Mouse (Mus musculus): ENCODE measurements around the gene Atp8b4.
"Not testable (repeated sequence)": the region's sequence is repeated elsewhere in the genome, so short reads cannot be mapped to it uniquely, and the experiment has no call there.

The Atp8b4 gene

GRCm38 (mm10) chr2:126500521-126500920 lies at the start of gene Atp8b4:
Gene Atp8b4 (minus strand): TSS chr2:126500674.
- no peak for DNase-seq (ENCODE audit: low read depth, low spot score)

- no peak for DNase-seq (ENCODE audit: low read depth, low spot score)
Observed at GRCm38 (mm10) chr2:126549681-126550080, 49.2 kb upstream of the Atp8b4 start.

GRCm38 (mm10) chr2:126546392-126546791 lies 45.9 kb upstream of the Atp8b4 start:
- no peak for DNase-seq (ENCODE audit: low read depth, low spot score)

DNA sequence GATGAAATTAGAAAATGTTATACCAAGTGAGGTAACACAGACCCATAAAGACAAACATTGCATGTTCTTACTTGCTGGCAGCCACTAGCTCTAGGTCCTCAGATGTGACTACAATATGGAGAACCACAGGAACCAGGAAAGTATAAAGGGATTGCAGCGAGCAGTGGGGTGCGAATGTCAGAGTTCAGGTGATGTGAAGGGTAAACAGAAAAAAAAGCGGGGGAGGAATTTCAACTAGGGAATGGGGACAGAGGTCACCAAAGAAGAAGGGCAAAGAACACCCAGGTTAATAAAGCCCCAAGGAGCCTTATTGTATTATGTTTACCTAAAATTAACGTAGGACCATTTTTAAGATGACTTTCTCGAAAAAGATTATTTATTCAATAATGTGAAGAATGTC lies 44.8 kb upstream of the Atp8b4 start:
- DNase-seq (ENCODE audit: low read depth, low spot score) = no peak

GRCm38 (mm10) chr2:126542211-126542610 lies 41.7 kb upstream of the Atp8b4 start:
- no peak for DNase-seq (ENCODE audit: low read depth, low spot score)

GRCm38 (mm10) chr2:126540390-126540925 lies 40.0 kb upstream of the Atp8b4 start:
- no peak for DNase-seq (ENCODE audit: low read depth, low spot score)

- DNase-seq (ENCODE audit: low read depth, low spot score) = no peak
Observed at GRCm38 (mm10) chr2:126537654-126538053, 37.2 kb upstream of the Atp8b4 start.

- no peak for DNase-seq (ENCODE audit: low read depth, low spot score)
Observed at GRCm38 (mm10) chr2:126530581-126530980, 30.1 kb upstream of the Atp8b4 start.

DNA sequence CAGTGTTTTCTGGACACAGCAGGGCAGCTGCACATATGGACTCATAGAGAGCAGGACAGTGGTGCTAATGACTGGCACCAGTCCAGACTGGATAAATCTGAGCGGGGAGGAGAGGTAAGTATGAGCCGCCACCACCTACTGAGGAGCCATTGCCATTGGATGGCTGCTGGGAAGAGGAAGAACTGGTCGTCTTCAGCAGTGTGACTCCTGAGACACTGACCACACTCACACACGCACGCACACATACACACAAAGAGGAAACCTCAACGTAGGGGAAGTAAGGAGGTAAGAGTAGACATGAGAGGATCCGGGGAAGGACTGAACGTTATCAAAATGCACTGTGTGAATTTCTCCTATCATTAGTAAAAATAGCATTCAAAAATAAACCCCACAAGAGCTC lies 27.0 kb upstream of the Atp8b4 start:
- DNase-seq (ENCODE audit: low read depth, low spot score) = no peak

DNA sequence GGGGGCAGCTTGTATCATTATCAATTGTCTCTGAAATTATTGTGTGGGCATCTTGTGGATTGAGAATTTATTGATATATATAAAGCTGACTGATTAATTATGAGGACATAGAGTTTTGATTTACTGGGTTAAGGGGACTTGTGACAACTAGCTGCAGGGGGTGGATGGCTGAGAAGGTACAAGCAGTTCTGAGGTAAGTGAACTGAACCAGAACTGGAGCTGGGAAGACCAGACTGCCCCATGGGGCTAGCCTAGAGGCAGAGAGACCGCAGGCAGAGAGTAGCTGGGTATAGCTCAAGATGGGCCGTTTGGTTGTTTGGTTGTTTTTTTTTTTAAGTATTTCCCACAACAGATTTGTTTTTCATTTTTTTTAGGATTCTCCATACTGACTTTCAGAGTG lies 23.8 kb upstream of the Atp8b4 start:
- DNase-seq (ENCODE audit: low read depth, low spot score) = no peak

GRCm38 (mm10) chr2:126523101-126523745 lies 22.7 kb upstream of the Atp8b4 start:
- not testable (repeated sequence) for DNase-seq (ENCODE audit: low read depth, low spot score)

GRCm38 (mm10) chr2:126522056-126522455 lies 21.6 kb upstream of the Atp8b4 start:
- no peak for DNase-seq (ENCODE audit: low read depth, low spot score)

DNA sequence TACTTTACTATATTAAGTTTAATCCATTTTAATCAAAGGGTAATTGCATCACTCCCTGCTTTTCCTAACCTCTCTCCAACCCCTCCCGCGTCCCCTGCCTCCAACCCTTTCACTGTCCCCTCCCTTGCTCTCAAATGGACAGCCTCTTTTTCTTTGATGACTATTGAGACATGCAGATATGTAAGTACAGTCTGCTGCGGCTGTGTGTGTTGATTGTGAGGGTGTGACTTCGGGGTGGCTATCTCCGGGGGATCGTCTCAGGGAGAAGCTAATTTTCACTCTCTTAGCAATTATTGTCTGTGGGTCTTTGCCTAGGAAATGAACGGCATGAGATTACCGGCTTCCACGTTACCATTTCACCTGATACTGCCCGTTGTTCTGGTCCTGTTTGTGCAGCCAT lies 21.0 kb upstream of the Atp8b4 start:
- no peak for DNase-seq (ENCODE audit: low read depth, low spot score)

GRCm38 (mm10) chr2:126520828-126521227 lies 20.4 kb upstream of the Atp8b4 start:
- DNase-seq (ENCODE audit: low read depth, low spot score) = peak; percentile 36

DNA sequence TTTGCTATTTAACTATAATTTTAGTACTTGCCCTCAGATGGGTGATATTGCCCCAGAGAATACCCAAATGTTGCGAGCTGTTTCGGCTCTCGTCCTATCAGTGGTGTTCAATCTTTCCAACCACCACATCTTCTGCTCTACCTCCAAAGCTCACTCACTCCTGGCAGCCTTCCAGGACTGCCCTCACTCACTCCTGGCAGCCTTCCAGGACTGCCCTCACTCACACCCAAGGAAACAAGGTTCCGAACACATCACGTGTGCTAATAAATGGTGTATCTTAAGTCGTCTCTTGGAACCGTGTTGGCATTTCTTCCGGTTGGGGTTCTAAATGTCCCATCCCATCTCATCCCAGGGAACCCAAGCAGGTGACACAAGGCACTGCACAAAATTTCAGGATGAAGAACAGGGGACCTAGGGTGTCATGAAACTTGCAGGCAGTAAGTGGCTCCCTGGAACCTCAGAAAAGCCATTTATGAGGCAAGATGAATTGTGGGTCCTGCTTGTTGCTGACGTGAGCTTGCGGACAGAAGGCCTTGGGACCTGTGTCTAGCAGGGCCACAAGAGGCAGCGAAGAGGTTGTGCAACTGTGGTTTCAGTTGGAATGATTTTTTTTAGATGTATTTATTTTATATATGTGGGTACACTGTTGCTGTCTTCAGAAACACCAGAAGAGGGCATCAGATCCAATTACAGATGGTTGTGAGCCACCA lies 19.6 kb upstream of the Atp8b4 start:
- no peak for DNase-seq (ENCODE audit: low read depth, low spot score)

DNA sequence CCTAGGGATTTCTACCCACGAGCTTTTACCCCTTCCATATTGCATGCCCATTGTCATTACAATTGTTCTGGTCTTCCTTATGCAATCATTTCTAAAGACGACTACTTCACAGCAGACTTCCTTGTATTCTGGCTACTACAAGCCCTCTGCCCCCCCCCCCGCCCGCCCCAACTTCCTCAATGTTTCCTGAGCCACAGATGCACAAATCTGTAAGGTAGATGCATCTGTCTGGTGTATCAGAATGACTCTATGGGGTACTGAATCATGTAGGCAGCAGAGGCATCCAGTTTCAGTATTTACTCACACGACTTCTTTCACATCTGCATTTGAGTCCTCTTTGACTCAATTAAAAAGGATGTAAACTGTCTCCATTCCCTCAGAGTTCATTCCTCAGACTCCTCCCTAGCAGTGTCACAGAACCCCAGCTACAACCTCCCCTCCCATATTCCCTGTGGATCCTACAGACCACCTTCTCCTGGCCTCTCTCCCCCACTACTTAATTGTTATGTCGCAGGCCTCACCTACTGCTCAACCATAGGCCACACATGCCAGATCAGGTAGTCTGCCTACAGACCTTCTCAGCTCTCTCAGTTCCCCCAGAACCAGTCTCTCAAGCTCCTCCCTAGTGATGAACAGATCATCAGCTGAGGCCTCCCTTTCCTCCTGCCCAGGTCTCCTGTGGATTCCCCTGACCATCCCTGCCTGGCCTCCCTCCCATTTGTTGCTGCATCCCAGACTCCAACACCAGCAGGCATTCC lies 14.8 kb upstream of the Atp8b4 start:
- DNase-seq (ENCODE audit: low read depth, low spot score) = no peak

GRCm38 (mm10) chr2:126508228-126508627 lies 7.8 kb upstream of the Atp8b4 start:
- DNase-seq (ENCODE audit: low read depth, low spot score) = no peak

DNA sequence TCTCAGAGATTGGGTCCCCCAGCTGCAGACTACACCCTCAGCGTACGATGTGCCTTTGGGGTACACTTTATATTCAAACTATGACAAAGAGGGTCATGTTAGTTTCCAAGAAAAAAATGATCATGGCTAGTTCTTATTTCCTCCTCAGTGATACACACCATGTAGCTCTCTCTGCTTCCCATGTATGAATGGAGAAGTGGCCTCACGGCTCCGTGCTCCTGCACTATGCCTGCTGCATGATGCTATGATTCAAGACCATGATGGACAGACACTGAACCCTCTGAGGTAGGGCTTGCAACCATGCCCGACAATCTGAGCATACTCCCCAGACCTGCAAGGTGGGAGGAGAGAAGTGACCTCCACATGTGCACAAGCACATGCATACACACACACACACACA lies 7.0 kb upstream of the Atp8b4 start:
- no peak for DNase-seq (ENCODE audit: low read depth, low spot score)

DNA sequence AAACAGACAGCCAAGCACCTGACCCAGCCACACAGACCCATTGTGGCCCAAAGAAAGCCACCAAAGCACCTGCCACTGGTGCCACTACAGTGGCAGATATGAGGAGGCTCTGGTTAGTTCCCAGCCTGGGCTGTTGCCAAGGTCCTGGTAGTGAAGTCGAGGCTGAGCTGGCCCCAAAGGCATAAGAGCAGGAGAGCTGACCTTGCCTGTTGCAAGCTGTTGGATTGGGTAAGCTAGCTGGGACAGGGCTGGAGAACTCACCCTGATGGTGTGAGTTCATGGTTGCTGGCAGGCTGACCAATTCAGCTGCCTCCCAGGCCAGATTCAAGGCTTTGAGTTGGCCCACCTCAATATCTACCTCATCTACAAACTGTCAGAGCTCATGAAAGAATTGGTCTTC lies 4.7 kb upstream of the Atp8b4 start:
- peak; percentile 26 for DNase-seq (ENCODE audit: low read depth, low spot score)

- DNase-seq (ENCODE audit: low read depth, low spot score) = no peak
Observed at GRCm38 (mm10) chr2:126499730-126500129, 744 bp downstream of the Atp8b4 start.

- DNase-seq (ENCODE audit: low read depth, low spot score) = no peak
Observed at GRCm38 (mm10) chr2:126498761-126499452, 1.6 kb downstream of the Atp8b4 start.

DNA sequence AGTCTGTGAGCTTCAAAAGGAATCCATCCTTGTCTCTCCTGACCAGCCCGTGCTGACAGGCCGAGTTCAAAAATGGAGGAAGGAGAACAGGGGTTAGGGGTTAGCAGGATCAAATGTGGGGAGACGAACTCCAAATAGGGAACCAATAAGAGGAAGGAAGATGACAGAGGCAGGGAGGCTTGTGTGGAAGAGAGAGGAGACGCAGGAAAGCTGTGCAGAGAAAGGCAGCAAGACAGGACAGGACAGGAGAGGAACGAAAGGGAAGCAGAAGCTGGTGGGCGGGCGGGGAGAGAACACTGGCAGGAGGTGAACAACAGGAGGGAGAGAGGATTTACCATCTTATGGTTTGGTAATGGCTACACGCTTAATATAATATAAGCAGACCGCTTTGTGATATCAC lies 3.6 kb downstream of the Atp8b4 start:
- DNase-seq (ENCODE audit: low read depth, low spot score) = no peak
